In the genomic region with DNA sequence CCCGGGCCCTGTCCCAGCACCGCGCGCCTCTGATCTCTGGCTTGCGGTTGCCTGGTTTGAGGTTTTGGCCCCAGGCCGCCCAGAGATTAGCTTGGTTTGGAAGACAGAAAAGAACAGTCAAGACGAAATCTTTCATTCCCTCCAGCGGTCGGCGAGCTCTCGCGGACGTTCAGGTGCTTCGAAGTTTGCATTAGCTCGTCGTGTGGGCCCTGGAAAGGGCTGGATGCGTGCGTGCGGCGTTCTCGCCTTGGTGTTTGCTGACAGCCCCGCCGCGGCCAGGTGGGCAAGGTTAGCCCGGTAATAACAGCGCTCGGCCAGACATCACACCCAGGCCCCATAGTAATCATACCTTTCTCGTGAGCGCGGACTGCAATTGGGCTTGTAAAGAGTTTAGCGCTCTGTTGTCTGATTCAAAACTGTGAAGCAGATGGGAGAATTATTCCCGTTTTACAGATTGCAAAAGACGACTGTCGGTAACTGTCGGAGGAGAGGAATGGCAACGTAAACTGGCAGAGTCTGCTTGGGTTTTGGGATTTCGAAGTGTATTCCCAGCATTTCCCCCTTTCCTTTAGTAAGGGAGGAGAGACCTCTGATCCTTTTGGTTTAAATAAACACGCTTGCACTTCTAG, we compare ENCODE assay signal across 8 mouse cellular contexts. TPM values are rescaled to one million over a fixed set of nuclear protein-coding genes. Genes with fewer than 3 reads are reported as not detected.
DNase-seq lines count a peak whose midpoint lies in the region; ATAC-seq lines count a peak whose summit lies in the region.

No protein-coding gene starts in this region.

- peak overlapping the region; percentile 63 for H3K27ac ChIP-seq in hindbrain, embryonic 11.5 days (ENCODE audit: low read depth, low read length)

- H3K27me3 ChIP-seq in hindbrain, embryonic 11.5 days (ENCODE audit: control insufficient read depth, insufficient read depth, low read length), result no peaks in the 10 kb centered on the region
- H3K27me3 ChIP-seq in megakaryocyte, embryonic 14.5 days (replicated peaks), result peaks cover 64% of the 10 kb centered on the region

- no peak for DNase-seq in cerebellum, adult 8-10 months
- DNase-seq in right cerebral cortex, adult 18-20 months, result peak; percentile 35
- DNase-seq in right cerebral cortex, postnatal 4 days, result no peak
- DNase-seq in hindbrain, embryonic 11.5 days (ENCODE audit: low spot score), result no peak
- DNase-seq in left cerebral cortex, postnatal 36 days (ENCODE audit: low spot score in 2 of 2), result no peak
- no peak for DNase-seq in layer of hippocampus, adult 8-10 months (ENCODE audit: low spot score in 2 of 2)

- peak overlapping the region; percentile 88 for H3K9ac ChIP-seq in hindbrain, embryonic 11.5 days (ENCODE audit: low read depth, low read length)

- peak overlapping the region; percentile 81 for H3K4me2 ChIP-seq in hindbrain, embryonic 11.5 days (replicated peaks; ENCODE audit: low read depth, low read length)

- H3K36me3 ChIP-seq in hindbrain, embryonic 11.5 days (ENCODE audit: control insufficient read depth, insufficient read depth, low read length), result no peaks in the 10 kb centered on the region
- H3K36me3 ChIP-seq in megakaryocyte, embryonic 14.5 days (replicated peaks; ENCODE audit: low read length), result no peaks in the 10 kb centered on the region

- 1% methylated on average over 38 of the region's 38 CpGs for WGBS in hindbrain, embryonic 11.5 days

- ATAC-seq in cerebellum, adult (ENCODE audit: insufficient number of reproducible peaks, low FRiP score, low TSS enrichment), result peak; percentile 49
- ATAC-seq in hindbrain, embryonic 11.5 days (ENCODE audit: low FRiP score), result peak; percentile 47

- peak overlapping the region; percentile 81 for H3K4me3 ChIP-seq in hindbrain, embryonic 11.5 days (ENCODE audit: low read depth, low read length)
- H3K4me3 ChIP-seq in megakaryocyte, embryonic 14.5 days (replicated peaks), result peak overlapping the region; percentile 93

- intact Hi-C loops in left cerebral cortex, postnatal 36 days (cut with DNase I), result loop anchor here (2.0 kb wide), 1 partner anchor 109 kb away; the partner anchor contains the start of gene Rps13

- H3K4me1 ChIP-seq in hindbrain, embryonic 11.5 days (replicated peaks; ENCODE audit: control insufficient read depth, insufficient read depth, low read length), result peaks cover 5% of the 10 kb centered on the region; the same call in 1 of the 2 replicates
- peaks cover 22% of the 10 kb centered on the region for H3K4me1 ChIP-seq in megakaryocyte, embryonic 14.5 days

- no peaks in the 10 kb centered on the region for H3K9me3 ChIP-seq in hindbrain, embryonic 11.5 days (ENCODE audit: control insufficient read depth, low read length)
- H3K9me3 ChIP-seq in megakaryocyte, embryonic 14.5 days, result peaks cover 13% of the 10 kb centered on the region

RNA-seq across cellular contexts. Expression of gene Pik3c2a, which starts 0.6 kb away (rescaled TPM):
- 23.4 and 26.5 TPM in 2 replicates for polyA plus RNA-seq in hindbrain, embryonic 11.5 days (2014; fragmentation: Nextera tagmentation; extraction: Ambion mirVana)
- polyA plus RNA-seq in megakaryocyte, embryonic 14.5 days (2012; ENCODE audit: insufficient read depth, low replicate concordance), result not detected in 2 replicates
- total RNA-seq in left cerebral cortex, postnatal 36 days (2021), result 10 to 100 TPM; 22.8 to 28.7 TPM
- 10 to 100 TPM; 27.1 to 35.8 (median 34.3) TPM for total RNA-seq in layer of hippocampus, adult 8-10 months (2022)
